Mouse (Mus musculus) embryo, embryonic 10 days (tissue): ENCODE data around the gene Olfr766-ps1.
A peak's percentile ranks its signal among the peaks of the same experiment; 100 is the strongest.
"Not testable (repeated sequence)": the region's sequence is repeated elsewhere in the genome, so short reads cannot be mapped to it uniquely, and the experiment has no call there.

Experiments
- DNase-seq: peaks from one replicate; pipeline ENCODE4 v3.0.0-alpha.2; 2015; ENCODE audit warnings: low spot score

Olfr766-ps1 gene

GRCm38 (mm10) chr10:129068877-129069276 is at the start of gene Olfr766-ps1:
Olfr766-ps1 (minus strand) TSS chr10:129068977.
- no peak for DNase-seq

GRCm38 (mm10) chr10:129117761-129118160 is 49.0 kb upstream of the Olfr766-ps1 start, which contains the start of gene Olfr769:
Olfr769 (minus strand) TSS chr10:129117861.
- no peak for DNase-seq

- no peak for DNase-seq
These were observed 46.4 kb upstream of the Olfr766-ps1 start for GRCm38 (mm10) chr10:129115146-129115545.

GRCm38 (mm10) chr10:129101231-129101630 is 32.5 kb upstream of the Olfr766-ps1 start:
- DNase-seq: peak; percentile 9

GRCm38 (mm10) chr10:129099275-129099674 is 30.5 kb upstream of the Olfr766-ps1 start, which contains the start of gene Olfr768:
Olfr768 (minus strand) TSS chr10:129099375.
- no peak for DNase-seq

- not testable (repeated sequence) for DNase-seq
These were observed 14.0 kb upstream of the Olfr766-ps1 start, which contains the start of gene Olfr767 for GRCm38 (mm10) chr10:129082810-129083209. Olfr767 (minus strand) TSS chr10:129082910.

- DNase-seq: not testable (repeated sequence)
These were observed 18.9 kb downstream of the Olfr766-ps1 start, which contains the start of gene Olfr765 for GRCm38 (mm10) chr10:129049898-129050297. Olfr765 (minus strand) TSS chr10:129049998.

GRCm38 (mm10) chr10:129039796-129040195 is 29.0 kb downstream of the Olfr766-ps1 start, which contains the start of gene Olfr764-ps1:
Olfr764-ps1 (minus strand) TSS chr10:129039896.
- no peak for DNase-seq

- DNase-seq: no peak
These were observed 40.4 kb downstream of the Olfr766-ps1 start for GRCm38 (mm10) chr10:129028343-129028742.

- peak; percentile 81 for DNase-seq
These were observed 42.6 kb downstream of the Olfr766-ps1 start for GRCm38 (mm10) chr10:129026018-129026662.

GRCm38 (mm10) chr10:129023319-129023718 is 45.5 kb downstream of the Olfr766-ps1 start:
- DNase-seq: peak; percentile 23

GRCm38 (mm10) chr10:129014477-129014876 is 54.3 kb downstream of the Olfr766-ps1 start:
- DNase-seq: no peak
